ENCODE assay signal across 29 mouse cellular contexts in the genomic region with DNA sequence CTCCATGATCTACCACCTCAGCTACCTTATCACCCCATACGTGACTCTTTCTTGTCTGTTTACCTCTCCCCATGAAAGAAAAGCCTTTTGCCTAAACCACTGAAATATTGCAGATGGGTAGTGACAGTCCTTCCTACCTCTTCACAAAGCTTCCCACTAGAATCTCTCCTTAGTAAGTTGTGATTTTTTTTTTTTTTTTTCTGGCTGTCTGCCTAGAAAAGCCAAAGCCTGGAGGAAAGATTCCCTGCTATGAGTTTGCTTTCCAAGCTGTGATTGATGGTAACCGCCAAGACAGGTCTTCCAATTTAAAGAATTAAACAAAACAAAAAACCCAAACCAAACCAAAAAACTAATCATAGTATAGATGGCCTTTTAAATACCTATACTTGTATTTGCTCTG.
A peak's percentile ranks its signal among the peaks of the same experiment; 100 is the strongest.
DNase-seq lines count a peak whose midpoint lies in the region; ATAC-seq and TF ChIP-seq lines count a peak whose summit lies in the region.
"Had no signal": no experiment of that assay in that cellular context is flagged by ENCODE, and none has a peak within 500 bp of the region (broad histone marks: within the 10 kb centered on the region; RNA-seq: fewer than 3 reads in every experiment).

No protein-coding gene starts in this region.

- no peak for TF ChIP-seq CTCF in forebrain, postnatal 0 days (IDR thresholded peaks at IDR 0.05; ENCODE audit: low read depth)
- no peak for TF ChIP-seq CTCF in lung, embryonic 14.5 days (IDR thresholded peaks at IDR 0.05; ENCODE audit: low read depth)

- no peaks in the 10 kb centered on the region for H3K27me3 ChIP-seq in forebrain, embryonic 14.5 days (replicated peaks; ENCODE audit: control insufficient read depth, insufficient read depth, low read length)
- H3K27me3 ChIP-seq in forebrain, postnatal 0 days (ENCODE audit: insufficient read depth, low read length), result no peaks in the 10 kb centered on the region
- no peaks in the 10 kb centered on the region for H3K27me3 ChIP-seq in lung, embryonic 14.5 days (ENCODE audit: insufficient read depth, low read length)
- H3K27me3 ChIP-seq: forebrain, embryonic 15.5 days; heart, embryonic 15.5 days; limb, embryonic 12.5 days; neural tube, embryonic 15.5 days; stomach, embryonic 15.5 days had no signal

- peak; percentile 34 for DNase-seq in forebrain, embryonic 14.5 days (ENCODE audit: low spot score)
- DNase-seq in forebrain, postnatal 0 days, result no peak
- peak; percentile 83 for DNase-seq in lung, embryonic 14.5 days
- DNase-seq in lung, adult 18-20 months, result no peak
- peak; percentile 74 for DNase-seq in brain, adult 2 months (ENCODE audit: low read depth, low spot score)
- no peak for DNase-seq in testis, postnatal 10 days (ENCODE audit: low spot score)
- no peak for DNase-seq in kidney, adult 18-20 months
- DNase-seq: adrenal gland, adult 8-10 months; cerebellum, adult 18-20 months; cerebellum, postnatal 14 days; gastrocnemius, postnatal 10 days; kidney, adult 9 months; kidney, postnatal 14 days; lung, postnatal 4 days; midbrain, embryonic 14.5 days; right cerebral cortex, postnatal 25 days; thymus, adult 18-20 months; thymus, postnatal 25 days had no signal

- no peak overlapping the region for H3K9ac ChIP-seq in forebrain, embryonic 14.5 days (ENCODE audit: low read length)
- no peak overlapping the region for H3K9ac ChIP-seq in forebrain, postnatal 0 days
- no peak overlapping the region for H3K9ac ChIP-seq in lung, embryonic 14.5 days
- H3K9ac ChIP-seq: forebrain, embryonic 15.5 days; heart, embryonic 15.5 days; limb, embryonic 12.5 days; neural tube, embryonic 15.5 days; stomach, embryonic 15.5 days had no signal

- no peak overlapping the region for H3K4me3 ChIP-seq in forebrain, embryonic 14.5 days (ENCODE audit: low read depth, low read length)
- no peak overlapping the region for H3K4me3 ChIP-seq in forebrain, postnatal 0 days (ENCODE audit: low read depth, low read length)
- H3K4me3 ChIP-seq in lung, embryonic 14.5 days (ENCODE audit: low read depth, low read length), result no peak overlapping the region
- H3K4me3 ChIP-seq: forebrain, embryonic 15.5 days; heart, embryonic 10.5 days; heart, embryonic 15.5 days; limb, embryonic 12.5 days; neural tube, embryonic 15.5 days; stomach, embryonic 15.5 days had no signal

- no peak overlapping the region for H3K27ac ChIP-seq in forebrain, embryonic 14.5 days (ENCODE audit: low read depth, low read length)
- H3K27ac ChIP-seq in forebrain, postnatal 0 days (ENCODE audit: low read depth, low read length), result no peak overlapping the region
- H3K27ac ChIP-seq in lung, embryonic 14.5 days (ENCODE audit: low read depth), result no peak overlapping the region
- H3K27ac ChIP-seq: forebrain, embryonic 15.5 days; heart, embryonic 10.5 days; heart, embryonic 15.5 days; limb, embryonic 12.5 days; neural tube, embryonic 15.5 days; stomach, embryonic 15.5 days had no signal

- no peak overlapping the region for H3K4me2 ChIP-seq in forebrain, embryonic 14.5 days (ENCODE audit: low read length)
- no peak overlapping the region for H3K4me2 ChIP-seq in forebrain, postnatal 0 days (ENCODE audit: low read depth)
- H3K4me2 ChIP-seq in lung, embryonic 14.5 days, result no peak overlapping the region
- H3K4me2 ChIP-seq: forebrain, embryonic 15.5 days; heart, embryonic 15.5 days; limb, embryonic 12.5 days; liver, embryonic 11.5 days; neural tube, embryonic 15.5 days; stomach, embryonic 15.5 days had no signal

- no peaks in the 10 kb centered on the region for H3K4me1 ChIP-seq in forebrain, embryonic 14.5 days (ENCODE audit: control insufficient read depth, insufficient read depth, low read length)
- 0 out of 2 replicates have a peak, but pooled peaks cover 4% of the 10 kb centered on the region for H3K4me1 ChIP-seq in forebrain, postnatal 0 days (ENCODE audit: insufficient read depth)
- no peaks in the 10 kb centered on the region for H3K4me1 ChIP-seq in lung, embryonic 14.5 days (ENCODE audit: insufficient read depth)
- H3K4me1 ChIP-seq: forebrain, embryonic 15.5 days; heart, embryonic 10.5 days; limb, embryonic 12.5 days; neural tube, embryonic 15.5 days; stomach, embryonic 15.5 days had no signal

- H3K36me3 ChIP-seq in forebrain, embryonic 14.5 days (ENCODE audit: control insufficient read depth, insufficient read depth, low read length), result no peaks in the 10 kb centered on the region
- H3K36me3 ChIP-seq in forebrain, postnatal 0 days (ENCODE audit: insufficient read depth), result no peaks in the 10 kb centered on the region
- no peaks in the 10 kb centered on the region for H3K36me3 ChIP-seq in lung, embryonic 14.5 days (ENCODE audit: insufficient read depth)
- H3K36me3 ChIP-seq: forebrain, embryonic 15.5 days; heart, embryonic 10.5 days; heart, embryonic 15.5 days; limb, embryonic 12.5 days; neural tube, embryonic 15.5 days; stomach, embryonic 15.5 days had no signal

- WGBS in forebrain, embryonic 14.5 days, result 69% methylated on average over 2 of the region's 2 CpGs
- WGBS in forebrain, postnatal 0 days, result 70% methylated on average over 2 of the region's 2 CpGs
- 45% methylated on average over 2 of the region's 2 CpGs for WGBS in lung, embryonic 14.5 days

- H3K9me3 ChIP-seq in forebrain, embryonic 14.5 days (replicated peaks; ENCODE audit: control insufficient read depth, low read length), result no peaks in the 10 kb centered on the region
- no peaks in the 10 kb centered on the region for H3K9me3 ChIP-seq in forebrain, postnatal 0 days (ENCODE audit: low read length)
- H3K9me3 ChIP-seq in lung, embryonic 14.5 days (ENCODE audit: low read depth, low read length), result no peaks in the 10 kb centered on the region
- H3K9me3 ChIP-seq: forebrain, embryonic 15.5 days; heart, embryonic 10.5 days; heart, embryonic 15.5 days; limb, embryonic 12.5 days; neural tube, embryonic 15.5 days; stomach, embryonic 15.5 days had no signal

- no peak; the same call in 1 of the 2 replicates for ATAC-seq in forebrain, embryonic 14.5 days
- ATAC-seq in forebrain, postnatal 0 days, result no peak
- peak; percentile 17; the same call in 1 of the 2 replicates for ATAC-seq in lung, embryonic 14.5 days (ENCODE audit: insufficient read depth)
- ATAC-seq: activated CD4-positive, CD25-positive, alpha-beta regulatory T cell, adult 4 months; CD4-positive, CD25-positive, alpha-beta regulatory T cell, adult 4 months; forebrain, embryonic 15.5 days; intestine, embryonic 16.5 days; lung, postnatal 0 days had no signal

Comparison
In these comparisons a context has a peak if more than half of its experiments do, and no peak if none do; other contexts are left out.
1. DNase-seq: peak in forebrain, embryonic 14.5 days (single experiment), lung, embryonic 14.5 days (single experiment) and brain, adult 2 months (single experiment); none in forebrain, postnatal 0 days (single experiment), lung, adult 18-20 months (0 of 2), testis, postnatal 10 days (single experiment) and kidney, adult 18-20 months (single experiment).